Mouse (Mus musculus): ENCODE results near the gene Vmn2r98. TPM values are rescaled to one million over a fixed set of nuclear protein-coding genes. Genes with fewer than 3 reads are reported as not detected.
"Not testable (repeated sequence)": the region's sequence is repeated elsewhere in the genome, so short reads cannot be mapped to it uniquely, and the experiment has no call there.

Vmn2r98 gene
- polyA plus RNA-seq (2016; fragmentation: Nextera tagmentation; extraction: Ambion mirVana), result not detected in 2 replicates

- not testable (repeated sequence) for DNase-seq (ENCODE audit: extremely low spot score, low spot score); H3K36me3 ChIP-seq (replicated peaks); H3K4me3 ChIP-seq; H3K9me3 ChIP-seq; H3K27me3 ChIP-seq (ENCODE audit: poor library complexity, severe bottlenecking); H3K27ac ChIP-seq; H3K4me1 ChIP-seq
Observed at GRCm38 (mm10) chr17:19053160-19053559, at the start of gene Vmn2r98. Vmn2r98 (plus strand) TSS chr17:19053460.

- not testable (repeated sequence) for H3K27me3 ChIP-seq (ENCODE audit: poor library complexity, severe bottlenecking); H3K4me3 ChIP-seq; H3K4me1 ChIP-seq; H3K27ac ChIP-seq; H3K36me3 ChIP-seq (replicated peaks); DNase-seq (ENCODE audit: extremely low spot score, low spot score)
- 61% methylated on average over 1 of the region's 1 CpGs for WGBS
- peaks cover 72% of the 10 kb centered on the region for H3K9me3 ChIP-seq
Observed at GRCm38 (mm10) chr17:19031441-19031840, 21.8 kb upstream of the Vmn2r98 start.

- no peak overlapping the region for H3K27ac ChIP-seq
- no peaks in the 10 kb centered on the region for H3K36me3 ChIP-seq (replicated peaks)
- WGBS, result 72% methylated on average over 2 of the region's 2 CpGs
- peaks cover 72% of the 10 kb centered on the region for H3K9me3 ChIP-seq
- no peaks in the 10 kb centered on the region for H3K27me3 ChIP-seq (ENCODE audit: poor library complexity, severe bottlenecking)
- no peak overlapping the region for H3K4me3 ChIP-seq
- no peaks in the 10 kb centered on the region for H3K4me1 ChIP-seq
- no peak for DNase-seq (ENCODE audit: extremely low spot score, low spot score)
Observed at GRCm38 (mm10) chr17:19031962-19032361, 21.3 kb upstream of the Vmn2r98 start.

- Histone ChIP-seq H3K4me1 (no peaks in the 10 kb centered on the region), H3K27ac (no peak overlapping the region), H3K36me3 (replicated peaks) (no peaks in the 10 kb centered on the region), H3K4me3 (no peak overlapping the region), H3K9me3 (peaks cover 77% of the 10 kb centered on the region), H3K27me3 (ENCODE audit: poor library complexity, severe bottlenecking) (no peaks in the 10 kb centered on the region)
- DNase-seq (ENCODE audit: extremely low spot score, low spot score), result no peak
- WGBS, result 78% methylated on average over 3 of the region's 3 CpGs
Observed at GRCm38 (mm10) chr17:19032721-19033120, 20.5 kb upstream of the Vmn2r98 start.

Other genes starting within 250 kb of the Vmn2r98 start
- 0.07 and 0.12 TPM in 2 replicates for gene Vmn2r97, start 139.2 kb upstream of the Vmn2r98 start, polyA plus RNA-seq (2016; fragmentation: Nextera tagmentation; extraction: Ambion mirVana)